In the genomic region with DNA sequence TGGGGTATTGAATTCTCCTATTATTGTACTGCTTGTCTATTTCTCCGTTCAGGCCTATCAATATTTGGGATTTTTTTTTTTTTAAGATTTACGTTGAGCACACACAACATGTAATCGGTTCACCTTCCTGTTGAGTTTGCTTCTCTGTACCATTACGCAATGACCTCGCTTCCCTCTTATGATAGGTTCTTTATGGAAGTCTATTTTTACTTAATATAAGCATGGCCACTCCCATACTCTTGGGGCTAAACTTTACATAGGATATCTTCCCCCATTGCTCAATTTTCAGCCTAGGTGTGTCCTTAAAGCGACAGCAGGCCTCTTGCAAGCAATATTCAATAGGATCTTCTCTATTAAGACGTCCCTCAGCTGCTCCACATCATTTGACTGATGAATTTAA, we compare ENCODE assay signal across 26 mouse cellular contexts.
"Had no signal": no experiment of that assay in that cellular context is flagged by ENCODE, and none has a peak within 500 bp of the region (broad histone marks: within the 10 kb centered on the region; RNA-seq: fewer than 3 reads in every experiment).

No protein-coding gene starts in this region.

- H3K9me3 ChIP-seq: heart, embryonic 15.5 days; hindbrain, embryonic 12.5 days; kidney, embryonic 15.5 days; limb, embryonic 13.5 days; limb, embryonic 15.5 days; liver, embryonic 12.5 days had no signal

- DNase-seq: gastrocnemius, postnatal 14 days; gastrocnemius, postnatal 36 days; heart, adult 11 months; heart, postnatal 14 days; heart, postnatal 36 days; kidney, adult 11 months; kidney, adult 2 months; kidney, adult 9 months; kidney, postnatal 14 days; kidney, postnatal 36 days; layer of hippocampus, adult 9-11 months; layer of hippocampus, postnatal 36 days; left cerebral cortex, postnatal 4 days had no signal

- H3K4me1 ChIP-seq: heart, embryonic 13.5 days; heart, embryonic 15.5 days; hindbrain, embryonic 12.5 days; kidney, embryonic 15.5 days; limb, embryonic 13.5 days; limb, embryonic 15.5 days; liver, embryonic 12.5 days had no signal

- H3K36me3 ChIP-seq: heart, embryonic 13.5 days; heart, embryonic 15.5 days; hindbrain, embryonic 12.5 days; kidney, embryonic 15.5 days; limb, embryonic 13.5 days; limb, embryonic 15.5 days; liver, embryonic 12.5 days had no signal

- H3K9ac ChIP-seq: heart, embryonic 13.5 days; heart, embryonic 15.5 days; hindbrain, embryonic 12.5 days; hindbrain, embryonic 14.5 days; kidney, embryonic 15.5 days; limb, embryonic 13.5 days; limb, embryonic 15.5 days; liver, embryonic 12.5 days had no signal

- ATAC-seq: hindbrain, embryonic 16.5 days; inflammation-experienced regulatory T-cells, adult 6 months; liver, embryonic 12.5 days had no signal

- H3K4me3 ChIP-seq: heart, adult 2 months; heart, embryonic 13.5 days; heart, embryonic 15.5 days; hindbrain, embryonic 12.5 days; kidney, embryonic 15.5 days; limb, embryonic 13.5 days; limb, embryonic 15.5 days; liver, embryonic 12.5 days had no signal

- H3K27me3 ChIP-seq: kidney, embryonic 15.5 days; liver, embryonic 12.5 days had no signal

- H3K27ac ChIP-seq: heart, adult 2 months; heart, embryonic 13.5 days; heart, embryonic 15.5 days; hindbrain, embryonic 12.5 days; hindbrain, embryonic 14.5 days; kidney, embryonic 15.5 days; kidney, postnatal 0 days; limb, embryonic 13.5 days; limb, embryonic 15.5 days; liver, embryonic 12.5 days had no signal

- H3K4me2 ChIP-seq: heart, embryonic 11.5 days; heart, embryonic 13.5 days; heart, embryonic 15.5 days; hindbrain, embryonic 12.5 days; hindbrain, embryonic 14.5 days; kidney, embryonic 15.5 days; limb, embryonic 13.5 days; limb, embryonic 15.5 days; liver, embryonic 12.5 days had no signal
